Mouse (Mus musculus) bone marrow, adult 2 months (tissue): ENCODE measurements around the gene H2-T24. TPM values are rescaled to one million over a fixed set of nuclear protein-coding genes. Genes with fewer than 3 reads are reported as not detected.
"Not testable (repeated sequence)": the region's sequence is repeated elsewhere in the genome, so short reads cannot be mapped to it uniquely, and the experiment has no call there.

Experiments used
- H3K27ac ChIP-seq: fragments of 200-500 bp; 2 replicates; pipeline ENCODE4 v1.5.1; 2012; ENCODE audit warnings: low read depth, mild to moderate bottlenecking, control low read depth, inconsistent platforms, low read length; ENCODE audit not compliant: control insufficient read depth, poor library complexity, insufficient read depth
- H3K4me1 ChIP-seq: fragments of 200-500 bp; 2 replicates; pipeline ENCODE4 v1.6.1; 2011; ENCODE audit warnings: low read length; ENCODE audit not compliant: control insufficient read depth, insufficient read depth
- H3K4me3 ChIP-seq: fragments of 200-500 bp; replicated peaks from 2 replicates; pipeline ENCODE3; 2011; ENCODE audit warnings: mild to moderate bottlenecking, low read depth, low read length, control low read depth; ENCODE audit not compliant: control insufficient read depth
- CTCF ChIP-seq: fragments of 200-500 bp; IDR thresholded peaks from 2 replicates; pipeline ENCODE4 v1.5.1; 2011; ENCODE audit warnings: low read length, control low read depth; ENCODE audit not compliant: control insufficient read depth, insufficient read depth
- POLR2A ChIP-seq: fragments of 200-500 bp; IDR thresholded peaks from 2 replicates; pipeline ENCODE4 v1.6.1; 2011; ENCODE audit warnings: low read depth, mild to moderate bottlenecking, control low read depth, low read length, borderline replicate concordance; ENCODE audit not compliant: control insufficient read depth
- WGBS: fragments of 180-500 bp; shearing (Covaris S2); methylation state at CpG from one replicate; pipeline ENCODE4 v1.1.7; 2018; 5-methylcytosine and 5-hydroxymethylcytosine counted together
- polyA plus RNA-seq: library from polyadenylated mRNA; stranded (reverse); fragments of >200 nt; gene quantifications from 2 replicates; pipeline ENCODE4 v1.2.4, GENCODE M21; 2011; ENCODE audit warnings: low replicate concordance; ENCODE audit not compliant: missing spikeins, insufficient read depth, insufficient read length

The H2-T24 gene
- polyA plus RNA-seq, 1 experiment: 67.4 TPM

GRCm38 (mm10) chr17:36035010-36035638, 14.8 kb upstream of the H2-T24 start:
- peak; percentile 42; the same call in 1 of the 2 replicates for TF ChIP-seq CTCF
- H3K4me3 ChIP-seq, H3K4me1 ChIP-seq, H3K27ac ChIP-seq: not testable (repeated sequence)
- 36% methylated on average over 3 of the region's 3 CpGs for WGBS

GRCm38 (mm10) chr17:36034524-36034923, 14.2 kb upstream of the H2-T24 start:
- not testable (repeated sequence) for H3K27ac ChIP-seq, H3K4me1 ChIP-seq, H3K4me3 ChIP-seq
- 73% methylated on average over 3 of the region's 3 CpGs for WGBS

- peak; percentile 52 for TF ChIP-seq POLR2A
- Histone ChIP-seq H3K27ac (peak within 1 kb of the TSS; percentile 91), H3K4me3 (peak within 1 kb of the TSS; percentile 88)
- H3K4me1 ChIP-seq: not testable (repeated sequence)
- 4% methylated on average over 25 of the region's 25 CpGs for WGBS
Observed at GRCm38 (mm10) chr17:36032351-36032875, 12.1 kb upstream of the H2-T24 start, which contains the start of gene H2-T23. Gene H2-T23, minus strand, starts transcription at chr17:36032855.

- Histone ChIP-seq H3K4me3 (peak overlapping the region; percentile 88), H3K27ac (peak overlapping the region; percentile 91)
- TF ChIP-seq CTCF: peak; percentile 41; the same call in 1 of the 2 replicates
- H3K4me1 ChIP-seq: not testable (repeated sequence)
- WGBS: 1% methylated on average over 40 of the region's 40 CpGs
Observed at GRCm38 (mm10) chr17:36031583-36032331, 11.4 kb upstream of the H2-T24 start.

DNA sequence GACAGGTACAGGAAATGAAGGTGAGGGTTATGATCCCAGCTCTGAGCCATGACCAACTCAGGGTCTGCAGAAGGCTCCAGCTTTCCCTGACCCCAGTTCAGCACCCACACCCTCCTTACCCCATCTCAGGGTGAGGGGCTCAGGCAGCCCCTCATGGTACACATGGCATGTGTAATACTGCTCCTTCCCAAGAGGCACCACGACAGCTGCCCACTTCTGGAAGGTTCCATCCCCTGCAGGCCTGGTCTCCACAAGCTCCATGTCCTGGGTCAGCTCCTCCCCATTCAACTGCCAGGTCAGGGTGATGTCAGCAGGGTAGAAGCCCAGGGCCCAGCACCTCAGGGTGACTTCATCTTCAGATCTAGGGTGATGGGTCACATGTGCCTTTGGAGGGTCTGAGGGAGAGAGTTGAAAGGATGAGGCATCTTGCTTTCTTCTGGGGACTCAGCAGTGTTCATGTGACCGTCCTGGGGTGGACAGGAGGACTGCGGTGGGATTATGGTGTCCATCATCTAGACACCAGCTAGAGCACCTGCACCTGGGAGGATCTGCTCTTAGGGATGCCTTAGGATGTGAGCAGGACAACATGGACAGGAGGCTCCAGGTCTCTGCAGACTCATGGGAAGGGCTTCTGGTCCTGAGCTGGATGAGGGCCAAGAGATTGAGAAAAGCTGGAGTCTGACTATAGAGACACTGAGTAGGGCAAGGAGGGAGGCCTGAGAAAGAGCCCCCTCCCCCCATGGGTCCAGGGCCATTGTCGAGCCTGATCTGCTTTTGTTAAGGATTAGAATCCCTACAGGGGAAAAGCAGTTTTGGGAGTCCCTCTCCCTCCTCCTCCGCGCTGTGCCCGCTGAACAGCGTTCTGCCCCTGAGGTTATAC, 10.6 kb upstream of the H2-T24 start:
- Histone ChIP-seq H3K27ac (peak overlapping the region; percentile 91), H3K4me3 (peak overlapping the region; percentile 88)
- H3K4me1 ChIP-seq: not testable (repeated sequence)
- WGBS: 66% methylated on average over 8 of the region's 8 CpGs

DNA sequence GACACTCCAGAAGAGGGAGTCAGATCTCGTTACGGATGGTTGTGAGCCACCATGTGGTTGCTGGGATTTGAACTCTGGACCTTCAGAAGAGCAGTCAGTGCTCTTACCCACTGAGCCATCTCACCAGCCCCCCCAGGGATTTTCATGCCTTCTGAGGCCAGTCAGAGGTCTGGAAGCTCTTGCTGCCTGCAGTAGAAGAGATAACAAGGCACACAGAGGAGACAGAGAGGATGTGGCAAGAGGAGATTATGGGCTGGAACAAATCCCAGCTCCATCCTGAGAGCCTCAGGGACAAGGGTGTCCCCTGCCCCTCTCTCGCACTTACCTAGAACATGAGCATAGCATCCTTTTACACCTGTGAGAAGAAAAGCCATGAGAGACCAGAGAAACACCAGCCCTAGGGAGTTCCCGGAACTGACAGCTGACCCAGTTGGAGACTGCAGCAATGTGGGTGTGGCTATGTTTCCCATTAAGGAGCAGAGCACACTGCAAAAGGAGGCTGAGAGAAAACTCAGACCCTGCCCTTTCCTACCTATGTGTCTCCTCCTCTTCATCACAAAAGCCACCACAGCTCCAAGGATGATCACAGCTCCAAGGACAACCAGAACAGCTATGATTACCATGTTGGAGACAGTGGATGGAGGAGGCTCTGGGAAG, 9.8 kb upstream of the H2-T24 start:
- not testable (repeated sequence) for H3K4me1 ChIP-seq, H3K4me3 ChIP-seq, H3K27ac ChIP-seq
- 67% methylated on average over 4 of the region's 4 CpGs for WGBS

GRCm38 (mm10) chr17:36028879-36029619, 8.7 kb upstream of the H2-T24 start:
- Histone ChIP-seq H3K4me1 (peaks cover 4% of the 10 kb centered on the region), H3K4me3 (no peak overlapping the region), H3K27ac (no peak overlapping the region)
- TF ChIP-seq POLR2A: no peak
- no peak for TF ChIP-seq CTCF
- 85% methylated on average over 7 of the region's 7 CpGs for WGBS

DNA sequence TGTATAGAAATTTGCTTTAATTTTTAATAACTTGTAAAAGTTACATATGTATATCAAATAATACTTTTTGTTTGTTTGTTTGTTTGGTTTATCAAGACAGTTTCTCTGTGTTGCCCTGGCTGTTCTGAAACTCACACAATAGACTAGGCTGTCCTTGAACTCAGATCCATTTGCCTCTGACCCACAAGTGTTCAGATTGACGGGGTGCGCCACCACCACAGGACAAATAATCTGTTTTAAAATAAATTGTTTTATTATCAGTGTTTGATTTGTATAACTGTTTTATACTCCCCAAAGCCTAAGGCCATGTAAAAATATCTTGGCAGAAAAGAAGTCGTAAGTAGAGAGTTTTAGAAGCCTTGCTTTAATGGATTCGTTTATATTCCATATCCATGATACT, 7.3 kb upstream of the H2-T24 start:
- Histone ChIP-seq H3K4me1 (peaks cover 9% of the 10 kb centered on the region), H3K27ac (no peak overlapping the region), H3K4me3 (no peak overlapping the region)
- WGBS: 93% methylated on average over 4 of the region's 4 CpGs
- TF ChIP-seq CTCF: no peak
- no peak for TF ChIP-seq POLR2A
